ENCODE assay signal across 8 mouse cellular contexts in genomic region chr6:134863146-134863545, GRCm38 (mm10). TPM values are rescaled to one million over a fixed set of nuclear protein-coding genes. Genes with fewer than 3 reads are reported as not detected.
DNase-seq lines count a peak whose midpoint lies in the region; ATAC-seq and TF ChIP-seq lines count a peak whose summit lies in the region.

No protein-coding gene starts in this region.

- 2% methylated on average over 19 of the region's 19 CpGs for WGBS in embryonic facial prominence, embryonic 10.5 days
- 2% methylated on average over 19 of the region's 19 CpGs for WGBS in intestine, postnatal 0 days
- WGBS in midbrain, embryonic 11.5 days = under 1% methylated on average over 19 of the region's 19 CpGs

- peak overlapping the region; percentile 52 for H3K4me2 ChIP-seq in intestine, postnatal 0 days (replicated peaks; ENCODE audit: low read depth)
- peak overlapping the region; percentile 54 for H3K4me2 ChIP-seq in midbrain, embryonic 11.5 days

- H3K9me3 ChIP-seq in embryonic facial prominence, embryonic 10.5 days = no peaks in the 10 kb centered on the region
- H3K9me3 ChIP-seq in intestine, postnatal 0 days (ENCODE audit: control insufficient read depth) = no peaks in the 10 kb centered on the region
- H3K9me3 ChIP-seq in midbrain, embryonic 11.5 days (ENCODE audit: control insufficient read depth, low read length) = no peaks in the 10 kb centered on the region

- H3K4me3 ChIP-seq in embryonic facial prominence, embryonic 10.5 days = peak overlapping the region; percentile 47
- H3K4me3 ChIP-seq in intestine, postnatal 0 days (ENCODE audit: low read depth, low read length) = peak overlapping the region; percentile 16; the same call in 1 of the 2 replicates
- H3K4me3 ChIP-seq in midbrain, embryonic 11.5 days (ENCODE audit: low read depth, low read length) = peak overlapping the region; percentile 28

- H3K36me3 ChIP-seq in embryonic facial prominence, embryonic 10.5 days (replicated peaks) = peaks cover 8% of the 10 kb centered on the region
- peaks cover 6% of the 10 kb centered on the region for H3K36me3 ChIP-seq in intestine, postnatal 0 days (ENCODE audit: control insufficient read depth, insufficient read depth)
- peaks cover 6% of the 10 kb centered on the region for H3K36me3 ChIP-seq in midbrain, embryonic 11.5 days (ENCODE audit: control insufficient read depth, insufficient read depth, low read length)

- ATAC-seq in granulocyte monocyte progenitor cell, adult 5-6 weeks (replicated peaks; ENCODE audit: poor library complexity, severe bottlenecking) = peak; percentile 93
- peak; percentile 65 for ATAC-seq in intestine, postnatal 0 days
- ATAC-seq in midbrain, embryonic 11.5 days (ENCODE audit: low FRiP score) = peak; percentile 93

- no peaks in the 10 kb centered on the region for H3K27me3 ChIP-seq in embryonic facial prominence, embryonic 10.5 days (replicated peaks; ENCODE audit: low read depth, poor library complexity, severe bottlenecking)
- no peaks in the 10 kb centered on the region for H3K27me3 ChIP-seq in intestine, postnatal 0 days (replicated peaks; ENCODE audit: control insufficient read depth, insufficient read depth, low read length)
- H3K27me3 ChIP-seq in midbrain, embryonic 11.5 days (ENCODE audit: control insufficient read depth, insufficient read depth, low read length) = no peaks in the 10 kb centered on the region

- H3K27ac ChIP-seq in embryonic facial prominence, embryonic 10.5 days (replicated peaks) = peak overlapping the region; percentile 72
- no peak overlapping the region for H3K27ac ChIP-seq in intestine, postnatal 0 days (ENCODE audit: low read depth, low read length)
- H3K27ac ChIP-seq in midbrain, embryonic 11.5 days (ENCODE audit: low read depth, low read length) = peak overlapping the region; percentile 57

- peaks cover 20% of the 10 kb centered on the region for H3K4me1 ChIP-seq in embryonic facial prominence, embryonic 10.5 days
- H3K4me1 ChIP-seq in intestine, postnatal 0 days (replicated peaks; ENCODE audit: control insufficient read depth, insufficient read depth, low read length) = no peaks in the 10 kb centered on the region
- peaks cover 13% of the 10 kb centered on the region for H3K4me1 ChIP-seq in midbrain, embryonic 11.5 days (ENCODE audit: control insufficient read depth, insufficient read depth, low read length)

- no peak overlapping the region for H3K9ac ChIP-seq in intestine, postnatal 0 days (ENCODE audit: low read depth, low read length)
- peak overlapping the region; percentile 47 for H3K9ac ChIP-seq in midbrain, embryonic 11.5 days (ENCODE audit: low read length)

- peak; percentile 97 for DNase-seq in adrenal gland, postnatal 10 days
- peak; percentile 98 for DNase-seq in embryonic facial prominence, embryonic 10.5 days (ENCODE audit: low spot score)
- peak; percentile 95 to 97 for DNase-seq in left cerebral cortex, postnatal 36 days (ENCODE audit: low spot score in 2 of 2)
- DNase-seq in midbrain, embryonic 11.5 days (ENCODE audit: low spot score, missing footprints) = peak; percentile 100
- peak; percentile 100 for DNase-seq in right cerebral cortex, postnatal 4 days
- DNase-seq in yolk sac, embryonic 10.5 days (ENCODE audit: low spot score) = peak; percentile 84

- peak; percentile 97 for TF ChIP-seq CTCF in intestine, postnatal 0 days (IDR thresholded peaks at IDR 0.05; ENCODE audit: low read depth)

- intact Hi-C loops in left cerebral cortex, postnatal 36 days (cut with DNase I) = loop anchor here (2.0 to 10.0 kb wide), 2 partner anchors 204 to 438 kb away; no protein-coding TSS in a partner anchor

RNA-seq across cellular contexts. Expression of gene Crebl2, which starts 33.2 kb away (rescaled TPM):
- 10 to 100 TPM; 14.8 to 17.3 TPM for total RNA-seq in adrenal gland, postnatal 10 days (2021)
- 1.2 TPM in 2 replicates for polyA plus RNA-seq in embryonic facial prominence, embryonic 10.5 days (2016; fragmentation: Nextera tagmentation; extraction: Ambion mirVana)
- total RNA-seq in granulocyte monocyte progenitor cell, adult 5-6 weeks (2014; fragmentation: Nextera tagmentation) = 2.5 and 5.7 TPM in 2 replicates
- 2.8 and 5.6 TPM in 2 replicates for total RNA-seq in granulocyte monocyte progenitor cell, adult 5-6 weeks (2017)
- polyA plus RNA-seq in intestine, postnatal 0 days (2015; fragmentation: Nextera tagmentation; extraction: Ambion mirVana) = 4.6 and 4.9 TPM in 2 replicates
- total RNA-seq in left cerebral cortex, postnatal 36 days (2021) = 10 to 100 TPM; 31.8 to 36.6 TPM
- 0.92 and 1.2 TPM in 2 replicates for polyA plus RNA-seq in midbrain, embryonic 11.5 days (2014; fragmentation: Nextera tagmentation; extraction: Ambion mirVana)

RNA-seq across cellular contexts. Expression of gene Gpr19, which starts 35.2 kb away (rescaled TPM):
- 10 to 100 TPM in 1 of 2 experiments, 1 to 10 TPM in 1; 7.9 to 11.1 TPM for total RNA-seq in adrenal gland, postnatal 10 days (2021)
- polyA plus RNA-seq in embryonic facial prominence, embryonic 10.5 days (2016; fragmentation: Nextera tagmentation; extraction: Ambion mirVana) = 14.5 and 16.1 TPM in 2 replicates
- total RNA-seq in granulocyte monocyte progenitor cell, adult 5-6 weeks (2014; fragmentation: Nextera tagmentation) = 14.1 and 16.7 TPM in 2 replicates
- 6.6 TPM in 2 replicates for total RNA-seq in granulocyte monocyte progenitor cell, adult 5-6 weeks (2017)
- 6.5 and 7.3 TPM in 2 replicates for polyA plus RNA-seq in intestine, postnatal 0 days (2015; fragmentation: Nextera tagmentation; extraction: Ambion mirVana)
- 10 to 100 TPM; 20.2 to 24.9 TPM for total RNA-seq in left cerebral cortex, postnatal 36 days (2021)
- polyA plus RNA-seq in midbrain, embryonic 11.5 days (2014; fragmentation: Nextera tagmentation; extraction: Ambion mirVana) = 35.3 and 36.9 TPM in 2 replicates

RNA-seq across cellular contexts. Expression of gene Cdkn1b, which starts 57.1 kb away (rescaled TPM):
- 10 to 100 TPM; 46.2 TPM for total RNA-seq in adrenal gland, postnatal 10 days (2021)
- 15.3 and 16.7 TPM in 2 replicates for polyA plus RNA-seq in embryonic facial prominence, embryonic 10.5 days (2016; fragmentation: Nextera tagmentation; extraction: Ambion mirVana)
- 16.9 and 18.1 TPM in 2 replicates for total RNA-seq in granulocyte monocyte progenitor cell, adult 5-6 weeks (2014; fragmentation: Nextera tagmentation)
- 38.5 and 38.7 TPM in 2 replicates for total RNA-seq in granulocyte monocyte progenitor cell, adult 5-6 weeks (2017)
- 14.8 and 15.3 TPM in 2 replicates for polyA plus RNA-seq in intestine, postnatal 0 days (2015; fragmentation: Nextera tagmentation; extraction: Ambion mirVana)
- total RNA-seq in left cerebral cortex, postnatal 36 days (2021) = 10 to 100 TPM; 41.5 to 46.0 TPM
- polyA plus RNA-seq in midbrain, embryonic 11.5 days (2014; fragmentation: Nextera tagmentation; extraction: Ambion mirVana) = 27.8 and 28.0 TPM in 2 replicates
